In the genomic region with DNA sequence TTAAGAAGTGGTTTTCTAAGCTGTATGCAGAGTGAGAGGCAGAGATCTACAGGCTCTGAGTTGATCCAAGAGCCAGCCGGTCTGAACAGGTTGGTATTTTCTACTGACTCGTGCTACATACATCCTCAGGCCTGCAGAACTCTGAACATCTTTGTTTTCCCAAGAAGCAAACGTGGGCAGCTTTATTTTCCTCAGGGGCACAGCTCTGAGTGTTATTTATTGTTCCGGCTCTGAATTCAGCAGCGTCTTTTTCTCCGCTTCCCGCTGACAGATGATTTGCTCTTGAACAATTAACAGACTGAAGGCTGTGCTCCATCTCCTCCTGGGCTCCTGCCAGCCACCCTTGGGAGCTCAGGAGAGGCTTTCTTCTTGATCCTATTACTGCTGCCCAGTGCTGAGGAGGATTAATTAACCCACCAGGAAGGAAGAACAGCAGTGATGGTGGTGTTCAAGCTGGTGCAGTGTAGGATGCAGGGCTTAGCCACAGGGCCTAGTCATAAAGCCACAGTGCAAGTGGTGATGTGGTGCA, we compare ENCODE assay signal across 10 mouse cellular contexts.
A peak's percentile ranks its signal among the peaks of the same experiment; 100 is the strongest.
DNase-seq lines count a peak whose midpoint lies in the region; ATAC-seq and TF ChIP-seq lines count a peak whose summit lies in the region.
"Had no signal": no experiment of that assay in that cellular context is flagged by ENCODE, and none has a peak within 500 bp of the region (broad histone marks: within the 10 kb centered on the region; RNA-seq: fewer than 3 reads in every experiment).

No protein-coding gene starts in this region.

- no peak for TF ChIP-seq CTCF in Patski (IDR thresholded peaks at IDR 0.05)
- TF ChIP-seq CTCF in heart, adult 2 months (IDR thresholded peaks at IDR 0.05) = no peak

- WGBS in hindbrain, embryonic 12.5 days = 11% methylated on average over 7 of the region's 7 CpGs
- WGBS in midbrain, embryonic 13.5 days = 6% methylated on average over 7 of the region's 7 CpGs
- 51% methylated on average over 7 of the region's 7 CpGs for WGBS in heart, adult 2 months

- H3K4me3 ChIP-seq in hindbrain, embryonic 12.5 days = no peak overlapping the region
- H3K4me3 ChIP-seq in midbrain, embryonic 13.5 days (replicated peaks) = no peak overlapping the region
- H3K4me3 ChIP-seq in heart, adult 2 months = no peak overlapping the region

- no peaks in the 10 kb centered on the region for H3K9me3 ChIP-seq in hindbrain, embryonic 12.5 days (replicated peaks)
- H3K9me3 ChIP-seq in midbrain, embryonic 13.5 days = no peaks in the 10 kb centered on the region
- H3K9me3 ChIP-seq: G1E had no signal

- peak overlapping the region; percentile 68 for H3K27ac ChIP-seq in hindbrain, embryonic 12.5 days
- H3K27ac ChIP-seq in midbrain, embryonic 13.5 days = peak overlapping the region; percentile 75
- H3K27ac ChIP-seq in heart, adult 2 months = no peak overlapping the region

- peak; percentile 64 for DNase-seq in Patski (ENCODE audit: low read depth, low spot score)
- peak; percentile 16 for DNase-seq in cerebellum, adult 8-10 months
- DNase-seq in urinary bladder, adult 2 months (ENCODE audit: low spot score) = no peak
- no peak for DNase-seq in heart, adult 2 months
- no peak for DNase-seq in urinary bladder, postnatal 36 days (ENCODE audit: low spot score in 2 of 2)
- DNase-seq in lung, postnatal 10 days = no peak
- DNase-seq: thymus, adult 18-20 months had no signal

- no peak for TF ChIP-seq POLR2A in heart, adult 2 months (IDR thresholded peaks at IDR 0.05; ENCODE audit: insufficient read depth, low read depth, low read length)

- CTCF ChIA-PET in Patski (lab: Charles Lee) = interaction anchor here (1.4 to 3.3 kb wide), 4 partner anchors 8 to 51 kb away, joined by 4 to 12 read pairs (median 5); no protein-coding TSS in a partner anchor

- no peaks in the 10 kb centered on the region for H3K27me3 ChIP-seq in Patski
- H3K27me3 ChIP-seq in hindbrain, embryonic 12.5 days = no peaks in the 10 kb centered on the region
- 0 out of 2 replicates have a peak, but pooled peaks cover 4% of the 10 kb centered on the region for H3K27me3 ChIP-seq in midbrain, embryonic 13.5 days
- H3K27me3 ChIP-seq in heart, adult 2 months (ENCODE audit: control insufficient read depth, insufficient read depth, low read length) = no peaks in the 10 kb centered on the region

- H3K9ac ChIP-seq in hindbrain, embryonic 12.5 days = no peak overlapping the region
- no peak overlapping the region for H3K9ac ChIP-seq in midbrain, embryonic 13.5 days (replicated peaks)
- H3K9ac ChIP-seq in heart, adult 2 months (ENCODE audit: low read depth, low read length) = no peak overlapping the region

- H3K4me1 ChIP-seq in hindbrain, embryonic 12.5 days = peaks cover 20% of the 10 kb centered on the region
- H3K4me1 ChIP-seq in midbrain, embryonic 13.5 days (replicated peaks) = peaks cover 24% of the 10 kb centered on the region
- no peaks in the 10 kb centered on the region for H3K4me1 ChIP-seq in heart, adult 2 months (ENCODE audit: control insufficient read depth, insufficient read depth, low read length)

- peak; percentile 70 for ATAC-seq in Patski
- ATAC-seq in hindbrain, embryonic 12.5 days (ENCODE audit: low FRiP score) = peak; percentile 71
- ATAC-seq in midbrain, embryonic 13.5 days = peak; percentile 79

- intact Hi-C loops in heart, adult 2 months (cut with DNase I) = no loop called here

- TF ChIP-seq EP300 in heart, adult 2 months (IDR thresholded peaks at IDR 0.05; ENCODE audit: insufficient read depth, low read depth, low read length) = no peak

- POLR2A ChIA-PET in Patski (lab: Charles Lee) = no interaction called here

- no peaks in the 10 kb centered on the region for H3K79me2 ChIP-seq in heart, adult 2 months (replicated peaks; ENCODE audit: control insufficient read depth, insufficient read depth, low read length)

- H3K4me2 ChIP-seq in hindbrain, embryonic 12.5 days (replicated peaks) = no peak overlapping the region
- H3K4me2 ChIP-seq in midbrain, embryonic 13.5 days (replicated peaks) = no peak overlapping the region

- in situ Hi-C loops in Patski (cut with MboI; ENCODE audit: low pct_unique_long_range_greater_than_20kb) = no loop called here

- H3K36me3 ChIP-seq in hindbrain, embryonic 12.5 days = no peaks in the 10 kb centered on the region
- H3K36me3 ChIP-seq in midbrain, embryonic 13.5 days = no peaks in the 10 kb centered on the region
- H3K36me3 ChIP-seq in heart, adult 2 months (ENCODE audit: control insufficient read depth, insufficient read depth, low read length) = no peaks in the 10 kb centered on the region
- H3K36me3 ChIP-seq: G1E had no signal

Comparison
In these comparisons a context has a peak if more than half of its experiments do, and no peak if none do; other contexts are left out.
1. DNase-seq: peak in Patski (single experiment) and cerebellum, adult 8-10 months (single experiment); none in urinary bladder, adult 2 months (single experiment), heart, adult 2 months (0 of 2), urinary bladder, postnatal 36 days (0 of 2) and lung, postnatal 10 days (single experiment).
2. Peak in every context shown above with its lines, with median percentiles within 50 percentile points of each other: ATAC-seq.